Mouse (Mus musculus) olfactory bulb, adult 2 months (tissue): ENCODE measurements around the gene Rassf4.
"Not testable (repeated sequence)": the region's sequence is repeated elsewhere in the genome, so short reads cannot be mapped to it uniquely, and the experiment has no call there.

Experiments
- CTCF ChIP-seq: fragments of 200-500 bp; IDR thresholded peaks from 2 replicates; pipeline ENCODE4 v1.5.1; 2012; ENCODE audit warnings: low read depth, mild to moderate bottlenecking, low read length, moderate library complexity; ENCODE audit not compliant: insufficient read depth
- POLR2A ChIP-seq: fragments of 200-500 bp; IDR thresholded peaks from 2 replicates; pipeline ENCODE4 v1.6.1; 2012; ENCODE audit warnings: mild to moderate bottlenecking, low read depth, low read length, moderate library complexity; ENCODE audit not compliant: insufficient read depth

- not testable (repeated sequence) for TF ChIP-seq CTCF, POLR2A
These were observed 72.8 kb downstream of the Rassf4 start for GRCm38 (mm10) chr6:116600969-116601368.
